Mouse (Mus musculus): Measurements from ENCODE around the gene Bora. TPM values are rescaled to one million over a fixed set of nuclear protein-coding genes. Genes with fewer than 3 reads are reported as not detected.

Bora gene
- total RNA-seq, 2 experiments from 2014 or later, result 2.1 to 2.7 TPM

DNA sequence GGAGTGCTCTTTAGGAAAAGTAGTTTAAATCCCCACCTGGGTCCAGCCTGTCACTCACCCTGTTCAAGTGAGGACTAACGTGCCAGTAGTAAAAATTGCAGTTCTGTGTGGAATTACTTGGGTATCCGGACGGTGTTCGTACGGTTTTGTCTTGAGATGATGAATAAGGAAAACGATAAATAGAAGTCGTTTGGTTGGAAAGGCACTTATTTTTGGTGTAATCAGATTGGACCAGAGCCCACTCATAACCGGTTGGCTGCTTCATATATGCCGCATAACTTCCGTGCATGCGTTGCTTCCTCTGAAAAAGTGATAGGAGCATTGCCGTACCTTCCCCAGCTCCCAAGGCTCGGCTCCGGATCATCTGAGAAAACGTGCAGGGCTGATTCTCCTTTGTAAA, 760 bp downstream of the Bora start:
- intact Hi-C loops (cut with DNase I), result loop anchor here (2.0 kb wide), 1 partner anchor 52 kb away; the partner anchor contains the start of genes Dis3 and Pibf1
- DNase-seq (ENCODE audit: low spot score in 2 of 2), result peak in 1 of 2 experiments; percentile 15

DNA sequence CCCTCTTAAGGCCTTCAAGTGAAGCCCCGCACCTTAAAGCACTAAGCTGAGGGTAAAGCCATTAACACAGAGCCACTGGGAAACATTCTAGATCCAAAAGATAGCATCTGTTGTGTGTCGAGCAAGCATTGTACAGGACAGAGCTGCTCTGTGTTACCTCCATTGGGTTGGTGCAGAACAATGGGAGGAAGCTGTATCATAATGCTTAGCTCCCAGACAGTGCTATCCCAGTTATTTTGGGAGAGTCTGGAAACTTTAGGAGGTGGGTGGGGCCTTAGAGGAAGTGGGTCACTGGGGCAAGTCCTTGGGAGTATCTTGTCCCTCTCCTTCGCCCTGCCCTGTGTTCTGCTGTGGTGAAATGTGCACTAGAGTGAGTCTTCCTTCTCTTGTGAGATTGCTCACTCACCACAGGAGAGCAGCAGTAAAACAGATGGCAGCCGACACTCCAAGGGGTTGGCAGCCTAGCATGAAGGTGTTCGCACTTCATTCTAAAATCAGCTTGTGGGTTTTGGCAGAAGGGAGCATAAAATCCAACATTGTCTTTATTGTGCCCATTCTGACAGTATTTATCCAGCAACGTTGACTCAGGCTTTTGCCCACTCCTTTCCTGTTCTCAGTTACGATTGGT, 13.1 kb downstream of the Bora start:
- no peak for DNase-seq (ENCODE audit: low spot score in 2 of 2)

DNA sequence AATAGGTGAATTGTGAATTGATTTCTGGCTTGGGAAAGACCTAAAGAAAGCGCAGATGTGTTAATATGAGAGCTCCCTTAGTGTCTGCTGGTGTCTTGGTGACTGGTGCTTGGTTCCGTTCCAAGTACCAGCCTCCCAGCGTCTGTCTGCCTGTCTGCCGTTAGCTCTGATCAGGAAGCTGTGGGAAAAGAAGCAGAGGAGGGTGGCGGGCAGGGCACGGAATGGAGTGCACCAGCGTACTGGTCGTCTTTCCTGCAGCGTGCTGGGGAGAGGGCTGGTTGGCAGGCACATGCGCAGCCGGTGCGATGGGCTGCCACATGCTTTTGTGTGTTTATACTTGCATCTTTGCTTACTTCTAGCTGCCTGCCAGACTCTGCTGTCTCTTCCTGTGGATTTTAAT, 14.6 kb downstream of the Bora start:
- peak; percentile 14 to 25 for DNase-seq (ENCODE audit: low spot score in 2 of 2)

More for the DNA sequence above, 13.1 kb downstream of the Bora start:
- intact Hi-C loops (cut with DNase I), result no loop called here

DNA sequence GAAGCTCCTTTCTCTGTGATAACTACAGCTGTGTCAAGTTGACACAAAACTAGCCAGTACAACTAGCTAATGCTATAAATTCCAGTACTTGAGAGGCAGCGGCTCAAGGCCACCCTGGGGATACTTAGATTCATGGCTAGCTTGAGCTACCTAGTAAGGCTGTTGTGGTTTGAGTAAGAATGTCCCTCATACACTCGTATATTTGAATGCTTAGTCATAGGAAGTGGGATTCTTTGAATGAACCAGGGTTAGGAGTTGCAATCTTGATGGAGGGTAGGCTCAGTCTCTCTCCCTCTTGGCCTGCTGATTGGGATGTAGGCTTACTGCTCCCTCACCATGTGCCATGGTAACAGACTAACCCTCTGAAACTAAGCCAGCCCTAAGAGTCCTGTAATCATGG, 17.1 kb downstream of the Bora start:
- no peak for DNase-seq (ENCODE audit: low spot score in 2 of 2)
- intact Hi-C loops (cut with DNase I), result no loop called here

More for the DNA sequence above, 14.6 kb downstream of the Bora start:
- intact Hi-C loops (cut with DNase I), result no loop called here

DNA sequence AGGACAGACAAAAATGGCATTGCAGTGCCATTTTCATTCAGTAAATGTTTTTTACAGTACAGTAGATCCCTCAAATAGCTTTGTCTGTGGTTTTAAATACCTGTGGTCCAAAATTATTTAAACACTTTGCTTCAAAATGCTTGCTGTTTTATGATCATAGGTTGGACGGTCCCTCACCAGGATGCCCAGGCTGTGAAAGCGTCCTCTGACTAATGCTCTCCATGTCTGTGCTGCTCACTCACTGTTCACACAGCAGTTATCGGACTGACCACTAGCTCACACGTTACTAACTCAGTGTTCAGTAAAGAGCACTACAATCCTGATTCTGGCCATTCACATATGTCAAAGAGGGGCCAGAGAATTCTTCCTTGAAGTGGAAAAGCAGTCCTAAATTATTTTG, 25.1 kb downstream of the Bora start:
- DNase-seq (ENCODE audit: low spot score in 2 of 2), result no peak
- intact Hi-C loops (cut with DNase I), result no loop called here

DNA sequence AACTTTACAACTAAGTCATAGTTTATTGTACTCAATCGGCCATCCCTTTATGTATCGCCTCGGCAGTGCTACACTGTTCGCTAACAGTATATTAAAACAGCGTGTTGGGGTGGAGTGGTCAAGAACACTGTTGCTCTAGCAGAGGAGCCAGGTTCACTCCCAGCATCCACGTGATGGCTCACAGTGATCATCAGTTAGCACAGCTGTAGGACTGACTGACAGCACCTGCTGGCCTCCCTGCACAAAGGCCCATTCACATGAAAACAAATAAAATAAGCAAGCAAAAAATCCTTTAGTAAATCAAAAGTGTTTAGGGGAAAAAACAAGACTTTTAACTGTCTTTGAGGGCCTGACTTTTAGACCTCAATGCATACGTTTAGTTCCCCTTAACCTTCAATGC, 42.9 kb downstream of the Bora start:
- intact Hi-C loops (cut with DNase I), result no loop called here
- DNase-seq (ENCODE audit: low spot score in 2 of 2), result no peak

DNA sequence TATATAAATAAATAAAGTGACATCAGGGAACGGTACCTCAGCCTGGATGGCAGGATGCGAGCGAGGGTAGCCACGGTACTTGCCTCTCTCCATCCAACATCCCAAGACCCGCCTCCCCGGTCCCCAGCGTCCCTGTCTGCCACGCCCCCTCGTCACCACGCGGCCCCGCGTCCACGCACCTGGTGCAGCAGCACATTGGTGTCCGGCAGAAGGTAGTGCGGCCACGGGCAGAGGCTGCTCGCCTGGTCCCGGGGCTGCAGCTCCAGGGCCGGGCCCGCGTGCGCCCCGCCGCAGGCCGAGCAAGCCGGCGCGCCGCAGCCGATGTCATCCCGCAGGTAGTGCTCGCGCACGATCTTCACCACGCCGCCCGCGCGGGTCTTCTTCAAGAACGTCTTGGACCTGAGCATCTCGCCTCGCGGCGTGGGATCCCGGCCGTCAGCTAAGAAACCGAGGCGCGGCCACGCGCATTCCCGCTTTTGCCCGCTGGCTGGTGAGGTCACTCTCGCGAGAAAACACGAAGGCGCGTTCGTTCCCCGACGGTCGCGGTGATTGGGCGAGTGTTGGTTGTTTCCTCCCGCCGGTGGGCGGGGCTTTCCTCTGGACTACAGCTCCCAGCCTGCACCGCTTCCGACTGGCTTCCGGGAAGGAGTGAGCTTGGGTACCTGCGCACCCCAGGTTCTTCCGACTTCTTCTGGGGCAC, 53.4 kb downstream of the Bora start, which contains the start of the genes Pibf1 and Dis3:
Gene Pibf1 (plus strand): TSS at position 158 of the 700 bp plus-strand sequence.
Gene Dis3 (minus strand): TSS at position 504 of the 700 bp plus-strand sequence.
- DNase-seq (ENCODE audit: low spot score in 2 of 2), result peak; percentile 99
- intact Hi-C loops (cut with DNase I), result loop anchor here (2.0 kb wide), 1 partner anchor 53 kb away; the partner anchor contains the start of genes Bora and Mzt1

DNA sequence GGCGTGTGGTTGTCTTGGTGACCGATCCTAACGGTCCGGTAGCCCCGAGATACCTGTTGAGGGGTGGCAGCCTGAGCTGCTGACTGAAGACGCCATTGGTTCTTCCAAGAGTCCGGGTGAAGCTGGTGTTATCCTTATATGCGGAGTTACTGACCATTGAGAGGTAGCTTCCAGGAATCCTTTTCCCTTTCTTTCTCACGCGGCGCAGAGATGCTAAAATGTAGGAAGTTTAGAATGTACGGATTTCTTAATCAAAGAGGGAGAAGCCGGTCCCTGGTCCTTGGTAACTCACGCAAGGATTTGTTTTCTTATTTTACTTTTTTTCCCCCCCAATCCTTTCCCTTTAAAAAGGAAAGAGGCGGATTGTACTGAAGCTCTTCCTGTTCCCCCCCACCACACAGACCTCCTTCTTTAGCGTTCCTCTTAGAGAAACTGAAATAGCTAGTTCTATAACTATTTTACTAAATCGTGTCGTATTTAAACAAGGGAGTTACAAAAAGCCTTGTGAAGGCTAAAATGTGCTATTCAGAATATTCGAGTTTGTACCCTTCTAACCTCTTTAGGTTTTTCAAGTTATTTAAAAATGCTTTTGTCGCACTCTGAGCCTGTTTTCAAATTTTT, 54.1 kb downstream of the Bora start:
- intact Hi-C loops (cut with DNase I), result loop anchor here (2.0 kb wide), 1 partner anchor 53 kb away; the partner anchor contains the start of genes Bora and Mzt1
- peak in 1 of 2 experiments; percentile 54 for DNase-seq (ENCODE audit: low spot score in 2 of 2)

DNA sequence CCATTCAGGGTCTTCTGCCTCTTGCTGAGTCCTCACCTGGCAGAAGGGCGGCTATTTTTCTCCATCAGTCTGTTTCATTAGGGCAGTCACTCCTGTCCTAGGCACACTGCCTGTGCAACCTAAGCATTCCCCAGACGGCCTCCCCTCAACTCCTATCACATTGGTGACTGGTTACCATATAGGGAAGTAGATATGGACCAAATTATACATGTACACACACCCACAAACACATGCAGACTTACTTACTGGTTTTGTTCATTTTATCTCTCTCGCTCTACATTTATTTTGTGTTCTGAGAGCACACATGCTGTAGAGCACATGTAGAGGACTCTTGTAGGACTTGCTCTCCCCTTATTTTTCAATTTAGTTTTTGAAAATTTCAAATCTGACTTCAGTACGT, 57.0 kb downstream of the Bora start:
- intact Hi-C loops (cut with DNase I), result no loop called here
- no peak for DNase-seq (ENCODE audit: low spot score in 2 of 2)

DNA sequence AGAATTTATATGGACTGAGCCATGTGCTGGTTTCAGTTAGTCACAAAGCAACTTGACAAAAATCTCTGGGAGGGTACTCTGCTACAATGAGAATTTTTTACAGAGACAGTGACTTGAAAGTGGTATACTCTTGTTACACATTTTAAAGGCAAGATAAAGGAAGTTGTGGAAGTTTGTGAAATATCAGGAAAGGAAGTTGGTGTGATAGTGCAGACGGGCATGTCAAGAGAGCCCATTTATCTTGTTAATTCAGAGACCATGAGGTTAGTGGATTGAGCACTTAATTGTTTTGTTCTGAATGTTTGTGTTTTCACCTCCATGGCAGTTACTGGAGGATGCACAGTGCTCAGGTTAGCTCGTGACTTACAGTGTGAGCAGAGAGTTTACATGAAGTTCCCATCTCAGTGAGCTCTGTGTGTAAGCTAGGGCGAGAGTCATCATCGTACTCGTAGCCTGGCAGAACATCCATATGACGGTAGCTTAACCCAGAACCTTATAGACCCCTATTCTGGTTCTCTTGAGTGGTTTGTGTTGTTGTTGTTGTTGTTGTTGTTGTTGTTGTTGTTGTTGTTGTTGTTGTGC, 58.6 kb downstream of the Bora start:
- no peak for DNase-seq (ENCODE audit: low spot score in 2 of 2)
- intact Hi-C loops (cut with DNase I), result no loop called here

DNA sequence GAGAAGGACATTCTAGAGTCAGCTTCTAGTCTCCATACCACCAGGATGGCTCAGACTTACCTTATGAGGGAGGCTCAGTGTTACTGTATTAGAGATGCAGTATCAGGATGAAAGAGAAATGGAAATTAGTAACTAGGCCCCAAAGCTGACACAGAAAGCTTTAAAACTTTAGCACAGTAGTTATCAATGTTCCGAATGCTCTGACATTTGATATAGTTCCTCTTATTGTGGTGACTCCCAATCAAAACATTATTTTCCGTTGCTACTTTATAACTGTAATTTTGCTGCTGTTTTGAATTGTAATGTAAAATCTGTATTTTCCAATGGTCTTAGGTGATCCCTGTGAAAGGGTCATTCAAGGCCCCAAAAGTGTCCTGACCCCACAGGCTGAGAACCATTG, 60.6 kb downstream of the Bora start:
- no peak for DNase-seq (ENCODE audit: low spot score in 2 of 2)
- intact Hi-C loops (cut with DNase I), result no loop called here

DNA sequence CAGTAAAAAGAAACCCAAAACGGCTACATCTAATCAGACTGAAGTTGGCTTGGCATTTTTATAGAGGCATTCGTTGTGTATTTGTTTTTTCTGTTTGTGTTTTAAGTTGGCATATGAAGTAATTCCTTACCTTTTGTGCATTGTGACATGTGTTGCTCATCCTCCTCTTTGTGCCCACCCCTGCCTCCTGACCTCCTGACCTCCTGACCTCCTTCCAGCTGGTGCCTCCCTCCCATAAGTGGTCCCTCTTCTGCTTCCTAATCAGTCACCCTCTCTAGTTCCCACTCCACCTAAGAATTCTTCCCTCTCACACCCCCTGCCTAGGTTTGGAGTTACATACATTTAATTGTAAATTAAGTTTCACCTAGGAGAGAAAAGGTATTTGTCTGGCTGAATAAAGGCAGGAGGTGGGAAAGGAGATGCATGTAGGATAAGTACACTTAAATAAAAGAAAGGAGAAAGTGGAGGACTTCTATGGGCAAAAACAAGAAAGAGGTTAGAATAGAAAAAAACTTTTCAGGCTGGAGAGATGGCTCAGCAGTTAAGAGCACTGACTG, 61.7 kb downstream of the Bora start:
- DNase-seq (ENCODE audit: low spot score in 2 of 2), result no peak
- intact Hi-C loops (cut with DNase I), result no loop called here

DNA sequence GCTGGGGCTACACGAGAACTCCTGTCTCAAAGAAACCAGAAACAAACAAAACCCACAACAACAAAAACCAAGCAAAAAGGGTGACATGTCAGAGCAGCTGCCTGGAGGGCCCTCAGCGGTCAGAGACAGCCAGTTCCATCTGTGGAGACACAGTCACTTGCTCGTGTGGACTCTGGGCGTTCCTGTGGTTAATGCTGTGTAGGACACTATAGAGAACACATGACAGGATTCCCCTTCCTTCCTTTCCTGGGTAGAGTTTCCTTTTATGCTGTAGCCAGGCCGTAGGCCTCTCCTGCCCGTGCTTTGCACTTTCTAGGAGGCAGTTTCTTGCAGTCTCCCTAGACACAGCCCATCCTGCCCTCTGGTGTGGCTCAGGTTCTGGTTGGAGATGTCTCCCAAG, 62.7 kb downstream of the Bora start:
- intact Hi-C loops (cut with DNase I), result no loop called here
- no peak for DNase-seq (ENCODE audit: low spot score in 2 of 2)

DNA sequence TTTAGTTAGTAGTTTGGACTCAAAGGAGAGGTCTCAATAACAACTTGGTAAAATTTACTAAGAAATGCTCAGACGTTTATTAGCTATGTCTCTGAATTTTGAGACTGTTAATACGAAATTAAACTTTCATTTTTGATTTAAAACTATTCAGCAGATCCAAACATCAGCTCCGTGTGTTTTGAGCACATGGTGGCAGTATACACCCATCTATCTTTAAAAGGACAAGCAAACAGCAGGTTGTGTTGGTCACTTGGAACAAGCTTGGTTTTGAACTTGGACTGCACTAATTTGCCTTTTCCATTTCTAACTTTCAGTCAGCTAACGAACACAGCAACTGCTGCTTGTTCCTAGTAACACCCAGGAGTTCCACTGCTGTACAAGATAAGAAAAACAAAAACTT, 71.6 kb downstream of the Bora start:
- DNase-seq (ENCODE audit: low spot score in 2 of 2), result peak; percentile 12 to 20
- intact Hi-C loops (cut with DNase I), result no loop called here

DNA sequence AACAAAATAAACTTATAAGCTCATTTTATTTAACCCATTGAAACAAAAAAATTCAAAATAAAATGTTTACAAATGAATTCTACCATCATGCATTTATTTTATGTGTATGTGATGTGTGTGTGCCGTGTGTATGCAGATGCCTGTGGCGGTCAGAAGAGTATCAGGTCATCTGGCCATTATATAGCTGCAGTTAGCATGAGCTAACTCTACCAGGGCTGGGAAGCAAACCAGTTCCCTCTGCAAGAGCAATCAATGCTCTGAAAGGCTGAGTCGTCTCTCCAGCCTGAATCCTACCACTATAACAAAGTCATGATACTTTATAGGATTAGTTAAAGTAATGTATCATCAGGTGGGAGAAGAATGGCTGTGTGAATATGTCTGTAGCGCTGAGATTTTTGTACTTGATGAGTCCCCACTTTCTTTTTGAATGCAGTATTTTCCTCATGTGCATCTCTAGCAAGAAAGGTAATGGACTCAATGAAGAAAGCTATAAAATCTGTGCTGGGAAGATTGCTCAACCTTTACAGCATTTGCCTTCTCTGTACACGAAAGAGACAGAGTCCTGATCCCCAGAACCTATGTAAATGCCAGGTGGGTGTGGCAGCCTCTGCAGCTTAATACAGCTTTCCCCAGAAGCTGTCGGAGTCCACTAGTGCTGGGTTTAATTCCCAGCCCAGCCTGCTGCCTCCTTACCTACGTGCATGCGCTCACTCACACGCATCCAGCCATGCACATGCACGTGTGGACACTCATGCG, 75.7 kb downstream of the Bora start:
- intact Hi-C loops (cut with DNase I), result no loop called here
- DNase-seq (ENCODE audit: low spot score in 2 of 2), result no peak

DNA sequence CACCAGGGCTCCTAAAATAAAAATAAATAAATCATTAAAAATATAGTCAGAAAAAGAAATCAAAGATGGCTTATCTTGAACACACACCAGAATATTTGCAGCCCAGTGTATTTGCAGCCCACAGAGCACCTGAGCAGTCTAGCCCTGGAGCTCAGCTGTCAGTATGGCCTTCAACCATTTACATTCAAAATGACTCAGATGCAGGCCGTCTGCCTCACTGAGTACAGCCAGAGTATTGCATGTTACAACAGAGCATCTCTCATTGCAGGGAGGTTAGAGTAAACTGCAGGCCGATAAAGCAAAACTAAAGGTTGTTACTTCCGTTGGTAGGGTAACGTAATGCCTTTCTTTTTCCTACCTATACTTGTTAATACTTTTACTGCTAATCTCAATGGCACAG, 78.1 kb downstream of the Bora start:
- intact Hi-C loops (cut with DNase I), result no loop called here
- no peak for DNase-seq (ENCODE audit: low spot score in 2 of 2)

Measured in left cerebral cortex, postnatal 14 days (tissue).